Mouse (Mus musculus) olfactory bulb, adult 2 months (tissue): Measurements from ENCODE around the gene Mapk3. TPM values are rescaled to one million over a fixed set of nuclear protein-coding genes. Genes with fewer than 3 reads are reported as not detected.

Experiments used
- H3K27ac ChIP-seq: fragments of 200-500 bp; 2 replicates; pipeline ENCODE4 v1.5.1; 2012; ENCODE audit warnings: low read depth, low read length; ENCODE audit not compliant: insufficient read depth
- H3K4me1 ChIP-seq: fragments of 200-500 bp; 2 replicates; pipeline ENCODE4 v1.6.1; 2012; ENCODE audit warnings: low read length; ENCODE audit not compliant: control insufficient read depth, insufficient read depth
- H3K4me3 ChIP-seq: fragments of 200-500 bp; 2 replicates; pipeline ENCODE4 v1.5.1; 2012; ENCODE audit warnings: mild to moderate bottlenecking, low read depth, low read length, moderate library complexity; ENCODE audit not compliant: insufficient read depth
- CTCF ChIP-seq: fragments of 200-500 bp; IDR thresholded peaks from 2 replicates; pipeline ENCODE4 v1.5.1; 2012; ENCODE audit warnings: low read depth, mild to moderate bottlenecking, low read length, moderate library complexity; ENCODE audit not compliant: insufficient read depth
- POLR2A ChIP-seq: fragments of 200-500 bp; IDR thresholded peaks from 2 replicates; pipeline ENCODE4 v1.6.1; 2012; ENCODE audit warnings: mild to moderate bottlenecking, low read depth, low read length, moderate library complexity; ENCODE audit not compliant: insufficient read depth
- WGBS: fragments of 180-500 bp; shearing (Covaris S2); methylation state at CpG from one replicate; pipeline ENCODE4 v1.1.7; 2018; 5-methylcytosine and 5-hydroxymethylcytosine counted together
- polyA plus RNA-seq: library from polyadenylated mRNA; stranded (reverse); fragments of >200 nt; gene quantifications from 2 replicates; pipeline ENCODE4 v1.2.4, GENCODE M21; 2012; ENCODE audit warnings: low replicate concordance; ENCODE audit not compliant: missing spikeins, insufficient read depth, insufficient read length

Mapk3 gene
- polyA plus RNA-seq, 1 experiment, result 208 TPM

- WGBS, result 92% methylated on average over 17 of the region's 17 CpGs
Measured at GRCm38 (mm10) chr7:126749582-126750343, 9.6 kb upstream of the Mapk3 start.

GRCm38 (mm10) chr7:126754866-126755265, 4.5 kb upstream of the Mapk3 start:
- under 1% methylated on average over 9 of the region's 9 CpGs for WGBS
- Histone ChIP-seq H3K27ac (no peak overlapping the region), H3K4me1 (peaks cover 7% of the 10 kb centered on the region), H3K4me3 (no peak overlapping the region)
- no peak for TF ChIP-seq POLR2A
- peak; percentile 74; the same call in 1 of the 2 replicates for TF ChIP-seq CTCF

More at GRCm38 (mm10) chr7:126749582-126750343, 9.6 kb upstream of the Mapk3 start:
- Histone ChIP-seq H3K4me3 (no peak overlapping the region), H3K27ac (no peak overlapping the region), H3K4me1 (0 out of 2 replicates have a peak, but pooled peaks cover 2% of the 10 kb centered on the region)
- TF ChIP-seq POLR2A (no peak), CTCF (no peak)

DNA sequence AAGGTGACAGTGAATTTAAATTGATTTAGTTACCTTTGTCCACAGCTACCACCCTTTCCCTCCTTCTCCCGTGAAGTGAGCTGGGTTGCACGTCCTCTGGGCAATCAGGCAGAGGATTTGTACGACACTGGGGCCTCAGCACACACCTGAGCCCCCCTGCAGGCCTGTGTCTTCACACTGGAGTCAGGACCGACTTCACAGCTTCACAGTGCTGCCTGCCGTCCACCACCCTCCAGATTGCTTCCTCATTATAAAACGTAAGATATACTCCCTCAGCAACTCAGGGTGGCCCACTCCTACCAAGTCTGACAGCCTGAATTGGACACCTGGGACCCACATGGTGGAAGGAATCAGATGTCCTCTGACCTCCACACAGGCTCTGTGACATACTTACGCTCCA, 862 bp upstream of the Mapk3 start:
- 78% methylated on average over 7 of the region's 7 CpGs for WGBS
- TF ChIP-seq POLR2A (no peak), CTCF (no peak)

GRCm38 (mm10) chr7:126759672-126760390, 430 bp downstream of the Mapk3 start:
- 5% methylated on average over 22 of the region's 24 CpGs for WGBS
- Histone ChIP-seq H3K4me3 (peak overlapping the region; percentile 83), H3K27ac (peak overlapping the region; percentile 91), H3K4me1 (peaks cover 43% of the 10 kb centered on the region)
- no peak for TF ChIP-seq POLR2A
- no peak for TF ChIP-seq CTCF

More for the DNA sequence above, 862 bp upstream of the Mapk3 start:
- no peak overlapping the region for H3K4me3 ChIP-seq
- H3K4me1 ChIP-seq, result peaks cover 31% of the 10 kb centered on the region
- H3K27ac ChIP-seq, result no peak overlapping the region

DNA sequence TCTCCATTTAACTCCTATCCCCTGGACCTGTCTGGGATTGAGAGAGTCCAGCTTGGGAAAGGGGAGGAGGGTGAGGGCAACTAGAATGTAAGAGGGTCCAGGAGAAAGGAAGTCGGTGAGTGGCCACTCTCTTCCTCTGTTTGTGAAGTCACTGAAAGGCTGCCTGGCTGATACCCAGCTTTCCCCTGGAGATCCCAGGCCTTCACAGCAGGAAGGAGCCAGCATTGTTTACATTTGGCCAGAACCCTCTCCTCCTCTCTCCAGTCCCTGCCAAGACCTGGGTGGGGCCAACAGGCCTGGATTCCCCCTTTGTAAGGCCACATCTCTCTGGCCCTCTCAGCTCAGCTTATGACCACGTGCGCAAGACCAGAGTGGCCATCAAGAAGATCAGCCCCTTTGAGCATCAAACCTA, 996 bp downstream of the Mapk3 start:
- H3K4me1 ChIP-seq, result peaks cover 49% of the 10 kb centered on the region
- no peak for TF ChIP-seq POLR2A
- no peak for TF ChIP-seq CTCF
- WGBS, result 19% methylated on average over 3 of the region's 3 CpGs
- peak overlapping the region; percentile 91 for H3K27ac ChIP-seq
- peak overlapping the region; percentile 83 for H3K4me3 ChIP-seq

DNA sequence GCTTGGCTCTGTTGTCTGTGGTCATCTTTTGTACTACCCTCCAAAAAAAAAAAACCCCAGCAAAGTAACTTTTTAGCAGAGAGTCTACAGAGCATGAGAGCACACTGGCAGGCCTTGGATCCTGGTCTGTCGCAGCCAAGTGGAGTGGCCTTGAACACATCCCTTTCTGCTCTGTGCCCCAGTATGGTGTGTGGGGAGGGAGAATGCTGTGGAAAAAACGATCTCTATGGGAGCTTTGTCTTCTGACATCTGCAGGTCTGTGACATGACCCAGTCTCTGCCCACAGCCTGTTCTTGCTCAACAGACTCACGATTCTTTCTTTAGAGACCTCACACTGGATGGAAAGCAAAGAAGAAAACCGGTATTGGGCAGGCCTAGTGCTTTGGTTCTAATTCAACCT, 1.6 kb downstream of the Mapk3 start:
- peaks cover 52% of the 10 kb centered on the region for H3K4me1 ChIP-seq
- H3K27ac ChIP-seq, result peak overlapping the region; percentile 91
- no peak overlapping the region for H3K4me3 ChIP-seq
- TF ChIP-seq POLR2A, result no peak
- no peak for TF ChIP-seq CTCF
- WGBS, result 24% methylated on average over 4 of the region's 4 CpGs

DNA sequence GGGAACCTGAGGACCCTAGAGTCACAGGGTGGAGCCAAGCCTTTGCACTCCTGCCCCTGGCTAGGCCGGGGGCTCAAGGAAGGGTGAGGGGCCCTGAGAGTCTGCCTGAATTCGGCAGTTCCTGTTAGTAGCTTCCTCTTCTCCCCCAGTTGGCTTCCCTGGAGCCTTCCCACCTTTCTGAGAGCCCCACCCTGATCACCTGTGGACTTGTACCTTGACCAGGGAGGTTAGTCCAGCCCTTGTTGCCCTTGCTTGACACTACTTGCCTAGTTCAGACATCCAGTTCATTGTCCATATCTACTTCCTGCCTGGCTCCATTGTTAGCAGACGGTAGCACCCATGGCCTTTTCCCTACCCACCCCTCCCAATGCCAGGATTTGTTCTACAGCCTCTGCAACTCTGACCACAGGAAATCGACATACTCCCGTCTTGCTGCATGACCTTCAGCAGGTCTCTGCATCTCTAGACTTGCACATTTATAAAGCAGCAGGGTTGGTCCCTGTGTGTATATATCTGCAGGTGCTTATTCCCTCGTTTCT, 2.2 kb downstream of the Mapk3 start:
- Histone ChIP-seq H3K4me3 (no peak overlapping the region), H3K27ac (peak overlapping the region; percentile 63)

GRCm38 (mm10) chr7:126762471-126763008, 3.1 kb downstream of the Mapk3 start:
- H3K4me3 ChIP-seq, result peak overlapping the region; percentile 35
- H3K27ac ChIP-seq, result peak overlapping the region; percentile 63
- WGBS, result 27% methylated on average over 17 of the region's 17 CpGs
- peaks cover 52% of the 10 kb centered on the region for H3K4me1 ChIP-seq
- no peak for TF ChIP-seq CTCF
- no peak for TF ChIP-seq POLR2A

More for the DNA sequence above, 2.2 kb downstream of the Mapk3 start:
- TF ChIP-seq CTCF (no peak), POLR2A (no peak)
- WGBS, result 58% methylated on average over 6 of the region's 6 CpGs
- H3K4me1 ChIP-seq, result peaks cover 52% of the 10 kb centered on the region

DNA sequence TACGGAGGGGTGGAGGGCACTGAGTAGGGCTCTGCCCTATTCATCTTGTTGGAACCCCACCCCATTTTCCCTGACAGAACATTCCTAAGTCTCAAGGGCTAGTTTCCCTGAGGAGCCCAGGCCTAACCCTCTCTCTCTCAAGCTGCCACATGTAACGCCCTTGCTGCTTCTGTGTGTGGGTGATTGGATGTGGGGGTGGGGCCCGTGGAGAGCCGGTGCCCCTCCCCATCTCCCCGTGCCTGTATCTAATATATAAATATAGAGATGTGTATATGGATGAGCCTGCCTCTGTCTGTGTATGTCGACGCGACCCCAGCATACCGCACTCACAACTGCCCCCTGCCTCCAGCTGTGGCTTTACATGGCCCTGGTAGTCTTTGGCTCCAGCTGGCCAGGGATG, 6.1 kb downstream of the Mapk3 start:
- peaks cover 40% of the 10 kb centered on the region for H3K4me1 ChIP-seq
- H3K4me3 ChIP-seq, result no peak overlapping the region
- no peak overlapping the region for H3K27ac ChIP-seq
- TF ChIP-seq CTCF, result no peak
- no peak for TF ChIP-seq POLR2A
- WGBS, result 69% methylated on average over 9 of the region's 9 CpGs
